9 mouse cellular contexts compared by ENCODE assay signal in genomic region chr12:25100411-25101217, GRCm38 (mm10). TPM values are rescaled to one million over a fixed set of nuclear protein-coding genes. Genes with fewer than 3 reads are reported as not detected.
DNase-seq lines count a peak whose midpoint lies in the region; ATAC-seq and TF ChIP-seq lines count a peak whose summit lies in the region.
"Had no signal": no experiment of that assay in that cellular context is flagged by ENCODE, and none has a peak within 500 bp of the region (broad histone marks: within the 10 kb centered on the region; RNA-seq: fewer than 3 reads in every experiment).

No protein-coding gene starts in this region.

- H3K9ac ChIP-seq in intestine, embryonic 14.5 days (ENCODE audit: low read length), result peak overlapping the region; percentile 81
- peak overlapping the region; percentile 77 for H3K9ac ChIP-seq in limb, embryonic 11.5 days (ENCODE audit: low read length)
- H3K9ac ChIP-seq in midbrain, embryonic 14.5 days (replicated peaks; ENCODE audit: low read length), result peak overlapping the region; percentile 71

- peak; percentile 43 for TF ChIP-seq CTCF in gastrocnemius, adult 2 months (IDR thresholded peaks at IDR 0.05)
- TF ChIP-seq CTCF in testis, adult 2 months (IDR thresholded peaks at IDR 0.05; ENCODE audit: control insufficient read depth, insufficient read depth, insufficient replicate concordance, low read depth, low read length), result no peak

- H3K4me3 ChIP-seq in gastrocnemius, adult 2 months, result peak overlapping the region; percentile 93
- H3K4me3 ChIP-seq in intestine, embryonic 14.5 days (ENCODE audit: low read depth, low read length), result peak overlapping the region; percentile 94
- peak overlapping the region; percentile 73 for H3K4me3 ChIP-seq in limb, embryonic 11.5 days (ENCODE audit: low read depth, low read length)
- H3K4me3 ChIP-seq in midbrain, embryonic 14.5 days (replicated peaks; ENCODE audit: low read depth, low read length), result peak overlapping the region; percentile 52
- peak overlapping the region; percentile 76 for H3K4me3 ChIP-seq in testis, adult 2 months (ENCODE audit: control insufficient read depth, low read depth, low read length)

- peaks cover 22% of the 10 kb centered on the region for H3K4me1 ChIP-seq in intestine, embryonic 14.5 days (replicated peaks; ENCODE audit: control insufficient read depth, insufficient read depth, low read length)
- H3K4me1 ChIP-seq in limb, embryonic 11.5 days (ENCODE audit: control insufficient read depth, insufficient read depth, low read length), result peaks cover 18% of the 10 kb centered on the region
- peaks cover 36% of the 10 kb centered on the region for H3K4me1 ChIP-seq in midbrain, embryonic 14.5 days (ENCODE audit: control insufficient read depth, insufficient read depth, low read length)
- peaks cover 39% of the 10 kb centered on the region for H3K4me1 ChIP-seq in testis, adult 2 months (ENCODE audit: control insufficient read depth, insufficient read depth, low read length)

- peak overlapping the region; percentile 87 for H3K27ac ChIP-seq in gastrocnemius, adult 2 months
- peak overlapping the region; percentile 99 for H3K27ac ChIP-seq in intestine, embryonic 14.5 days (ENCODE audit: low read depth)
- peak overlapping the region; percentile 98 for H3K27ac ChIP-seq in limb, embryonic 11.5 days (replicated peaks; ENCODE audit: low read depth, low read length)
- H3K27ac ChIP-seq in midbrain, embryonic 14.5 days (replicated peaks; ENCODE audit: low read depth, low read length), result peak overlapping the region; percentile 95
- H3K27ac ChIP-seq in testis, adult 2 months (ENCODE audit: control insufficient read depth, insufficient read depth, low read depth, low read length), result peak overlapping the region; percentile 54

- no peaks in the 10 kb centered on the region for H3K9me3 ChIP-seq in intestine, embryonic 14.5 days (ENCODE audit: control insufficient read depth, low read length)
- no peaks in the 10 kb centered on the region for H3K9me3 ChIP-seq in limb, embryonic 11.5 days (ENCODE audit: control insufficient read depth, low read length)
- no peaks in the 10 kb centered on the region for H3K9me3 ChIP-seq in midbrain, embryonic 14.5 days (ENCODE audit: control insufficient read depth, low read length)

- TF ChIP-seq POLR2A in testis, adult 2 months (IDR thresholded peaks at IDR 0.05; ENCODE audit: control insufficient read depth, low read depth, low read length), result no peak

- peak overlapping the region; percentile 89 for H3K4me2 ChIP-seq in intestine, embryonic 14.5 days (ENCODE audit: low read length)
- H3K4me2 ChIP-seq in limb, embryonic 11.5 days (ENCODE audit: low read depth, severe bottlenecking), result peak overlapping the region; percentile 75
- H3K4me2 ChIP-seq in midbrain, embryonic 14.5 days (ENCODE audit: low read length), result peak overlapping the region; percentile 97

- peak; percentile 21 for DNase-seq in cerebellum, adult 11 months
- DNase-seq in cerebellum, adult 9-11 months, result peak; percentile 47
- peak; percentile 69 for DNase-seq in gastrocnemius, adult 2 months
- peak; percentile 86 for DNase-seq in intestine, embryonic 14.5 days (ENCODE audit: low spot score)
- peak; percentile 90 for DNase-seq in limb, embryonic 11.5 days (ENCODE audit: low spot score)
- DNase-seq in midbrain, embryonic 14.5 days, result peak; percentile 75

- intact Hi-C loops in gastrocnemius, adult 2 months (cut with DNase I), result no loop called here

- H3K27me3 ChIP-seq in intestine, embryonic 14.5 days (replicated peaks; ENCODE audit: control insufficient read depth, insufficient read depth, low read length), result no peaks in the 10 kb centered on the region
- H3K27me3 ChIP-seq in limb, embryonic 11.5 days (ENCODE audit: control insufficient read depth, insufficient read depth, low read length), result no peaks in the 10 kb centered on the region
- no peaks in the 10 kb centered on the region; the same call in 1 of the 2 replicates for H3K27me3 ChIP-seq in midbrain, embryonic 14.5 days (ENCODE audit: control insufficient read depth, insufficient read depth, low read length)
- H3K27me3 ChIP-seq in testis, adult 2 months (ENCODE audit: control insufficient read depth, insufficient read depth, low read length), result peaks cover 2% of the 10 kb centered on the region

- ATAC-seq in cerebellum, adult (ENCODE audit: insufficient number of reproducible peaks, low FRiP score, low TSS enrichment), result no peak
- no peak for ATAC-seq in intestine, embryonic 14.5 days (replicated peaks; ENCODE audit: low FRiP score, low TSS enrichment, low read depth)
- 0 out of 2 replicates have a peak, but pooled peaks have one; percentile 19 for ATAC-seq in limb, embryonic 11.5 days (ENCODE audit: insufficient number of reproducible peaks, low FRiP score, low TSS enrichment, low read depth)
- no peak for ATAC-seq in midbrain, embryonic 14.5 days (ENCODE audit: low FRiP score, low TSS enrichment)

- no peaks in the 10 kb centered on the region for H3K36me3 ChIP-seq in intestine, embryonic 14.5 days (ENCODE audit: control insufficient read depth, insufficient read depth, low read length)
- H3K36me3 ChIP-seq in limb, embryonic 11.5 days (ENCODE audit: control insufficient read depth, insufficient read depth, low read length), result no peaks in the 10 kb centered on the region
- no peaks in the 10 kb centered on the region for H3K36me3 ChIP-seq in midbrain, embryonic 14.5 days (ENCODE audit: control insufficient read depth, insufficient read depth, low read length)
- no peaks in the 10 kb centered on the region for H3K36me3 ChIP-seq in testis, adult 2 months (ENCODE audit: control insufficient read depth, insufficient read depth, low read length)
- H3K36me3 ChIP-seq: G1E had no signal

- WGBS in intestine, embryonic 14.5 days, result under 1% methylated on average over 59 of the region's 59 CpGs
- WGBS in limb, embryonic 11.5 days, result under 1% methylated on average over 59 of the region's 59 CpGs
- WGBS in midbrain, embryonic 14.5 days, result under 1% methylated on average over 59 of the region's 59 CpGs

RNA-seq across cellular contexts. Expression of gene Id2, which starts 3.7 kb away (rescaled TPM):
- 1 to 10 TPM; 1.6 to 2.0 TPM for total RNA-seq in gastrocnemius, adult 2 months (2021)
- 502 and 573 TPM in 2 replicates for polyA plus RNA-seq in intestine, embryonic 14.5 days (2014; fragmentation: Nextera tagmentation; extraction: Ambion mirVana)
- 384 and 406 TPM in 2 replicates for polyA plus RNA-seq in limb, embryonic 11.5 days (2014; fragmentation: Nextera tagmentation; extraction: Ambion mirVana)
- 257 and 299 TPM in 2 replicates for polyA plus RNA-seq in midbrain, embryonic 14.5 days (2014; fragmentation: Nextera tagmentation; extraction: Ambion mirVana)
- polyA plus RNA-seq in testis, adult 2 months (2012; rRNA removed), result 7.6 and 14.4 TPM in 2 replicates
- polyA plus RNA-seq: G1E had no signal

Comparison
In these comparisons a context has a peak if more than half of its experiments do, and no peak if none do; other contexts are left out.
1. DNase-seq: peak in every context shown above with its lines; median percentile 90 in limb, embryonic 11.5 days; 86 in intestine, embryonic 14.5 days; 75 in midbrain, embryonic 14.5 days; 69 in gastrocnemius, adult 2 months; 47 in cerebellum, adult 9-11 months; 21 in cerebellum, adult 11 months.
2. RNA of gene Id2, which starts 3.7 kb away (polyA plus RNA-seq): 502 to 573 TPM in intestine, embryonic 14.5 days, 384 to 406 TPM in limb, embryonic 11.5 days and 257 to 299 TPM in midbrain, embryonic 14.5 days; 7.6 to 14.4 TPM in testis, adult 2 months; every median in the first group is over 10 times any median in the second.
3. Peak in every context shown above with its lines, with median percentiles within 50 percentile points of each other: H3K27ac ChIP-seq, H3K4me3 ChIP-seq, H3K4me2 ChIP-seq and H3K9ac ChIP-seq.